Mouse (Mus musculus): ENCODE results near the gene Foxp1. TPM values are rescaled to one million over a fixed set of nuclear protein-coding genes. Genes with fewer than 3 reads are reported as not detected.

Gene Foxp1
- polyA plus RNA-seq, 2 experiments, result 7.9 to 10.6 TPM

- whole genome bisulfite sequencing (ENCODE audit: insufficient replicate concordance), result 43% methylated on average over 1 of the region's 1 CpGs
Measured at GRCm38 (mm10) chr6:99503741-99504140, 18.8 kb downstream of the Foxp1 start.

GRCm38 (mm10) chr6:99502727-99503126 is 19.8 kb downstream of the Foxp1 start:
- no peak overlapping the region for H3K9ac ChIP-seq (replicated peaks)
- no peak for DNase-seq (ENCODE audit: low read depth in 3 of 3, low spot score in 3 of 3)
- H3K36me3 ChIP-seq (replicated peaks; ENCODE audit: control insufficient read depth, insufficient read depth, low read depth), result no peaks in the 10 kb centered on the region
- H3K4me1 ChIP-seq (replicated peaks; ENCODE audit: control insufficient read depth in 2 of 2, insufficient read depth in 2 of 2, low read length in 1 of 2), result peaks cover 0 to 10% of the 10 kb centered on the region in 2 experiments; a peak in 1 of 4 replicates
- WGBS (ENCODE audit: insufficient replicate concordance), result 66% methylated on average over 2 of the region's 2 CpGs
- no peak for ATAC-seq (ENCODE audit: insufficient read depth)
- H3K27ac ChIP-seq, result no peak overlapping the region
- no peaks in the 10 kb centered on the region for H3K9me3 ChIP-seq (ENCODE audit: control insufficient read depth, low read length)
- H3K4me3 ChIP-seq (ENCODE audit: insufficient read depth in 1 of 2, low read depth in 2 of 2, low read length in 2 of 2), result no peak overlapping the region
- H3K4me2 ChIP-seq (ENCODE audit: low read depth), result no peak overlapping the region
- H3K27me3 ChIP-seq (ENCODE audit: control insufficient read depth, insufficient read depth, low read length), result no peaks in the 10 kb centered on the region
- no peak for TF ChIP-seq EP300 (IDR thresholded peaks at IDR 0.05; ENCODE audit: low read depth)
- no peak for TF ChIP-seq CTCF (IDR thresholded peaks at IDR 0.05; ENCODE audit: low read depth)

More at GRCm38 (mm10) chr6:99503741-99504140, 18.8 kb downstream of the Foxp1 start:
- Histone ChIP-seq H3K4me1 (replicated peaks; ENCODE audit: control insufficient read depth in 2 of 2, insufficient read depth in 2 of 2, low read length in 1 of 2) (peaks cover 0 to 7% of the 10 kb centered on the region in 2 experiments; a peak in 1 of 4 replicates), H3K4me3 (ENCODE audit: insufficient read depth in 1 of 2, low read depth in 2 of 2, low read length in 2 of 2) (no peak overlapping the region), H3K36me3 (replicated peaks; ENCODE audit: control insufficient read depth, insufficient read depth, low read depth) (no peaks in the 10 kb centered on the region), H3K9me3 (ENCODE audit: control insufficient read depth, low read length) (no peaks in the 10 kb centered on the region), H3K27ac (no peak overlapping the region), H3K27me3 (ENCODE audit: control insufficient read depth, insufficient read depth, low read length) (no peaks in the 10 kb centered on the region), H3K4me2 (ENCODE audit: low read depth) (no peak overlapping the region), H3K9ac (replicated peaks) (no peak overlapping the region)
- no peak for DNase-seq (ENCODE audit: low read depth in 3 of 3, low spot score in 3 of 3)
- no peak for TF ChIP-seq EP300 (IDR thresholded peaks at IDR 0.05; ENCODE audit: low read depth)
- TF ChIP-seq CTCF (IDR thresholded peaks at IDR 0.05; ENCODE audit: low read depth), result no peak
- ATAC-seq (ENCODE audit: insufficient read depth), result no peak

GRCm38 (mm10) chr6:99502314-99502713 is 20.2 kb downstream of the Foxp1 start:
- H3K27me3 ChIP-seq (ENCODE audit: control insufficient read depth, insufficient read depth, low read length), result no peaks in the 10 kb centered on the region
- 69% methylated on average over 6 of the region's 6 CpGs for WGBS (ENCODE audit: insufficient replicate concordance)
- H3K36me3 ChIP-seq (replicated peaks; ENCODE audit: control insufficient read depth, insufficient read depth, low read depth), result no peaks in the 10 kb centered on the region
- H3K9me3 ChIP-seq (ENCODE audit: control insufficient read depth, low read length), result no peaks in the 10 kb centered on the region
- no peak overlapping the region for H3K9ac ChIP-seq (replicated peaks)
- DNase-seq (ENCODE audit: low read depth in 3 of 3, low spot score in 3 of 3) (no peak), ATAC-seq (ENCODE audit: insufficient read depth) (no peak)
- peaks cover 0 to 10% of the 10 kb centered on the region in 2 experiments; a peak in 1 of 4 replicates for H3K4me1 ChIP-seq (replicated peaks; ENCODE audit: control insufficient read depth in 2 of 2, insufficient read depth in 2 of 2, low read length in 1 of 2)
- H3K4me3 ChIP-seq (ENCODE audit: insufficient read depth in 1 of 2, low read depth in 2 of 2, low read length in 2 of 2), result no peak overlapping the region
- TF ChIP-seq CTCF (IDR thresholded peaks at IDR 0.05; ENCODE audit: low read depth), result 0 out of 2 replicates have a peak, but pooled peaks have one; percentile 9
- no peak for TF ChIP-seq EP300 (IDR thresholded peaks at IDR 0.05; ENCODE audit: low read depth)
- H3K4me2 ChIP-seq (ENCODE audit: low read depth), result no peak overlapping the region
- no peak overlapping the region for H3K27ac ChIP-seq

- Histone ChIP-seq H3K27me3 (ENCODE audit: control insufficient read depth, insufficient read depth, low read length) (no peaks in the 10 kb centered on the region), H3K9ac (replicated peaks) (no peak overlapping the region), H3K9me3 (ENCODE audit: control insufficient read depth, low read length) (no peaks in the 10 kb centered on the region), H3K4me2 (ENCODE audit: low read depth) (no peak overlapping the region), H3K4me1 (replicated peaks; ENCODE audit: control insufficient read depth in 2 of 2, insufficient read depth in 2 of 2, low read length in 1 of 2) (peaks cover 0 to 12% of the 10 kb centered on the region in 2 experiments; a peak in 2 of 4 replicates), H3K36me3 (replicated peaks; ENCODE audit: control insufficient read depth, insufficient read depth, low read depth) (no peaks in the 10 kb centered on the region), H3K4me3 (ENCODE audit: insufficient read depth in 1 of 2, low read depth in 2 of 2, low read length in 2 of 2) (no peak overlapping the region), H3K27ac (no peak overlapping the region)
- WGBS (ENCODE audit: insufficient replicate concordance), result 61% methylated on average over 3 of the region's 3 CpGs
- DNase-seq (ENCODE audit: low read depth in 3 of 3, low spot score in 3 of 3) (no peak), ATAC-seq (ENCODE audit: insufficient read depth) (peak; percentile 41; the same call in 1 of the 2 replicates)
- no peak for TF ChIP-seq EP300 (IDR thresholded peaks at IDR 0.05; ENCODE audit: low read depth)
- TF ChIP-seq CTCF (IDR thresholded peaks at IDR 0.05; ENCODE audit: low read depth), result no peak
Measured at GRCm38 (mm10) chr6:99500570-99501270, 21.8 kb downstream of the Foxp1 start.

- DNase-seq (ENCODE audit: low read depth in 3 of 3, low spot score in 3 of 3) (no peak), ATAC-seq (ENCODE audit: insufficient read depth) (no peak)
- 49% methylated on average over 7 of the region's 7 CpGs for WGBS (ENCODE audit: insufficient replicate concordance)
- Histone ChIP-seq H3K27me3 (ENCODE audit: control insufficient read depth, insufficient read depth, low read length) (no peaks in the 10 kb centered on the region), H3K9ac (replicated peaks) (no peak overlapping the region), H3K9me3 (ENCODE audit: control insufficient read depth, low read length) (no peaks in the 10 kb centered on the region), H3K27ac (no peak overlapping the region), H3K4me1 (replicated peaks; ENCODE audit: control insufficient read depth in 2 of 2, insufficient read depth in 2 of 2, low read length in 1 of 2) (peaks cover under 1 to 7% of the 10 kb centered on the region in 2 experiments), H3K4me2 (ENCODE audit: low read depth) (no peak overlapping the region), H3K4me3 (ENCODE audit: insufficient read depth in 1 of 2, low read depth in 2 of 2, low read length in 2 of 2) (no peak overlapping the region), H3K36me3 (replicated peaks; ENCODE audit: control insufficient read depth, insufficient read depth, low read depth) (no peaks in the 10 kb centered on the region)
- TF ChIP-seq CTCF (IDR thresholded peaks at IDR 0.05; ENCODE audit: low read depth) (no peak), EP300 (IDR thresholded peaks at IDR 0.05; ENCODE audit: low read depth) (no peak)
Measured at GRCm38 (mm10) chr6:99498082-99498481, 24.4 kb downstream of the Foxp1 start.
